Mouse (Mus musculus): Measurements from ENCODE around the gene Cyp27b1. TPM values are rescaled to one million over a fixed set of nuclear protein-coding genes. Genes with fewer than 3 reads are reported as not detected.

The Cyp27b1 gene
- polyA plus RNA-seq (2014; fragmentation: Nextera tagmentation; extraction: Ambion mirVana), result not detected in 2 replicates

DNA sequence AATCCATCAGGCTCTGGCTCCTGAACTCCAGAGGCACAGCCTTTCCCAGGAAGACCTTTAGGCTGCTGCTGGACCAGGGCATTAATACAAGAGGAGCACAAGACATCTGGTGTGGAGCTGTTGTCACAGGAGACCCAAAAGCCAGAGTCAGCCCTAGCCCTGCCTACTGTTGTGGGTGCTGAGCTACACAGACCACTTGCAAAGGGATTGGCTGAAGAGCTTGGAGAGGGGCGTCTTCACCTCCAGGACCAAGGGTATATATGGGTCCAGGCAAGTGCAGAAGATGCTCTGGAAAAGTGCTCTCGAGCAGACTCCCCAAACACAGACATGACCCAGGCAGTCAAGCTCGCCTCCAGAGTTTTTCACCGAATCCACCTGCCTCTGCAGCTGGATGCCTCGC is at the start of gene Cyp27b1:
TSS of gene Cyp27b1 (plus strand) at position 297 of the 400 bp plus-strand sequence.
- ATAC-seq (replicated peaks; ENCODE audit: insufficient number of reproducible peaks, low FRiP score, low TSS enrichment, low read depth), result no peak
- no peaks in the 10 kb centered on the region for H3K9me3 ChIP-seq (replicated peaks; ENCODE audit: control insufficient read depth, low read length)
- H3K4me1 ChIP-seq (ENCODE audit: control insufficient read depth, insufficient read depth, low read length), result no peaks in the 10 kb centered on the region
- H3K4me3 ChIP-seq (ENCODE audit: low read depth, low read length), result no peak within 1 kb of the TSS
- no peak within 1 kb of the TSS for H3K4me2 ChIP-seq (ENCODE audit: low read depth, low read length)
- peaks cover 3% of the 10 kb centered on the region for H3K36me3 ChIP-seq (replicated peaks; ENCODE audit: control insufficient read depth, insufficient read depth, low read depth, low read length)
- H3K27ac ChIP-seq (replicated peaks; ENCODE audit: low read depth, low read length), result no peak within 1 kb of the TSS
- WGBS, result 28% methylated on average over 5 of the region's 5 CpGs
- peaks cover 36% of the 10 kb centered on the region for H3K27me3 ChIP-seq (ENCODE audit: control insufficient read depth, insufficient read depth, low read length)
- no peak within 1 kb of the TSS for H3K9ac ChIP-seq (replicated peaks; ENCODE audit: low read length)
- no peak for DNase-seq (ENCODE audit: low spot score)

DNA sequence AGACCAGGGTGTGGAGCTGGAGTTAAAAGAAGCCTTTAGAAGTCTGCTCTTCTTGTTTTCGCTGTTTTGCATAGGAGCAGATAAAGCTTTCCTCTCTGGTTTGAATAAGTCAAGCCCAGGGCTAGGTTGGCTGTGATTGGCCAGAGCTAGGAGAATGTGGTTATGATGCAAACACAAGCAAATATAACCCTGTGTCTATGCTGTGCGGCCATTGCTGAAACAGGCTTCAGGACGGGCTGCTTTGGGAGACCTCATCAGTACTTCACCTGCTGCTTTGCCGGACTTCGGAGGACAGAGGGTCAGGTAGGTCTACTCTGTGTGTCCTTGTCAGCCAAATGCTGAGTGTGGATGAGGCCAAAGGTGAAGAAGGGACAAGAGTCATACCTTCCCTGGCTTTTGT is 47.5 kb upstream of the Cyp27b1 start, which contains the start of gene Avil:
TSS of gene Avil (plus strand) at position 181 of the 400 bp plus-strand sequence.
- H3K27me3 ChIP-seq (ENCODE audit: control insufficient read depth, insufficient read depth, low read length), result no peaks in the 10 kb centered on the region
- H3K9ac ChIP-seq (replicated peaks; ENCODE audit: low read length), result no peak within 1 kb of the TSS
- H3K36me3 ChIP-seq (replicated peaks; ENCODE audit: control insufficient read depth, insufficient read depth, low read depth, low read length), result peaks cover 9% of the 10 kb centered on the region
- no peak within 1 kb of the TSS for H3K4me3 ChIP-seq (ENCODE audit: low read depth, low read length)
- DNase-seq (ENCODE audit: low spot score) (no peak), ATAC-seq (replicated peaks; ENCODE audit: insufficient number of reproducible peaks, low FRiP score, low TSS enrichment, low read depth) (no peak)
- no peaks in the 10 kb centered on the region for H3K9me3 ChIP-seq (replicated peaks; ENCODE audit: control insufficient read depth, low read length)
- no peak within 1 kb of the TSS for H3K27ac ChIP-seq (replicated peaks; ENCODE audit: low read depth, low read length)
- 88% methylated on average over 5 of the region's 5 CpGs for WGBS
- no peak within 1 kb of the TSS for H3K4me2 ChIP-seq (ENCODE audit: low read depth, low read length)
- no peaks in the 10 kb centered on the region for H3K4me1 ChIP-seq (ENCODE audit: control insufficient read depth, insufficient read depth, low read length)

DNA sequence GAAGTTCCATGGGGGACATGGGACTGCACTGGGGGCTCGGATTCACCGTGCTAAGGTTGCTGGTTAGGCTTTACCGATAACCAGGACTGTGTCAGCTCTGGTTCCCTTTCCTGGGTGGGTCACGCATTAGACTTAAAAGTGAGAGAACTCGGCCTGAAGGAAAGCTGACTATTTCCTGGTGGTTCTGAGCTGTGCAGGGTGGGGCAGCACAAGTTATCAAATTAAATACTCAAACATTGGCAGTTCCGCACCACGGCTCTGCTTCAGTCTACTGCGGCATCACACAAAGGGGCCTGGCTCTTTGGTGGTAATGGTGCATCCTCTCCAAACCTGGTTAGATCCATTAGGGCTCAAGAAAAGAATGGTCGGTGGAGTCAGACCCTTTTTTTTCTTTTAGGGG is 46.8 kb upstream of the Cyp27b1 start:
- H3K9me3 ChIP-seq (replicated peaks; ENCODE audit: control insufficient read depth, low read length), result no peaks in the 10 kb centered on the region
- ATAC-seq (replicated peaks; ENCODE audit: insufficient number of reproducible peaks, low FRiP score, low TSS enrichment, low read depth), result no peak
- DNase-seq (ENCODE audit: low spot score), result no peak

DNA sequence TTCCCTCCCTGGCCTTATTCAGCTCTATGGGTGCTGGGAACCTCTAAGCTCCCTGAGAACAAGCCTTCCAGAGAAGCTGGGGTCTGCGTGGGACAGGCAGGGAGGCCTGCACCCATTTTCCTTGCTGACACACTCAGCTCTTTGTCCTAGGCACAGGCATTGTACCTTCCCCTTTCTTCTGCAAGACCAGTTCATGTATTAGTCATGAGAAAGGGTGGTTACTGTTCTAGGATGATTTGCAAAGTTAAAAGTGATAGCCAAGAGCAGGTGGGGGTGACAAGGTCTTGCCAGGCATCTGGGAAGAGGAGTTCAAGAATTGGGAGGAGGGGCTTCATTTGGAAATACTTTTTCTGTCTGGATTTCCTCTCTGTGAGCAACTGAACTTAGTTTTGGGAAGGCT is 46.0 kb upstream of the Cyp27b1 start:
- Histone ChIP-seq H3K4me2 (ENCODE audit: low read depth, low read length) (no peak overlapping the region), H3K27me3 (ENCODE audit: control insufficient read depth, insufficient read depth, low read length) (no peaks in the 10 kb centered on the region), H3K4me1 (ENCODE audit: control insufficient read depth, insufficient read depth, low read length) (no peaks in the 10 kb centered on the region), H3K9ac (replicated peaks; ENCODE audit: low read length) (no peak overlapping the region), H3K4me3 (ENCODE audit: low read depth, low read length) (no peak overlapping the region), H3K27ac (replicated peaks; ENCODE audit: low read depth, low read length) (no peak overlapping the region), H3K36me3 (replicated peaks; ENCODE audit: control insufficient read depth, insufficient read depth, low read depth, low read length) (peaks cover 8% of the 10 kb centered on the region), H3K9me3 (replicated peaks; ENCODE audit: control insufficient read depth, low read length) (no peaks in the 10 kb centered on the region)
- no peak for DNase-seq (ENCODE audit: low spot score)
- no peak for ATAC-seq (replicated peaks; ENCODE audit: insufficient number of reproducible peaks, low FRiP score, low TSS enrichment, low read depth)
- 72% methylated on average over 1 of the region's 1 CpGs for WGBS

More for the DNA sequence above, 46.8 kb upstream of the Cyp27b1 start:
- Histone ChIP-seq H3K4me1 (ENCODE audit: control insufficient read depth, insufficient read depth, low read length) (no peaks in the 10 kb centered on the region), H3K4me2 (ENCODE audit: low read depth, low read length) (no peak overlapping the region), H3K27ac (replicated peaks; ENCODE audit: low read depth, low read length) (no peak overlapping the region), H3K27me3 (ENCODE audit: control insufficient read depth, insufficient read depth, low read length) (no peaks in the 10 kb centered on the region), H3K4me3 (ENCODE audit: low read depth, low read length) (no peak overlapping the region), H3K9ac (replicated peaks; ENCODE audit: low read length) (no peak overlapping the region), H3K36me3 (replicated peaks; ENCODE audit: control insufficient read depth, insufficient read depth, low read depth, low read length) (peaks cover 8% of the 10 kb centered on the region)
- WGBS, result 85% methylated on average over 9 of the region's 9 CpGs

DNA sequence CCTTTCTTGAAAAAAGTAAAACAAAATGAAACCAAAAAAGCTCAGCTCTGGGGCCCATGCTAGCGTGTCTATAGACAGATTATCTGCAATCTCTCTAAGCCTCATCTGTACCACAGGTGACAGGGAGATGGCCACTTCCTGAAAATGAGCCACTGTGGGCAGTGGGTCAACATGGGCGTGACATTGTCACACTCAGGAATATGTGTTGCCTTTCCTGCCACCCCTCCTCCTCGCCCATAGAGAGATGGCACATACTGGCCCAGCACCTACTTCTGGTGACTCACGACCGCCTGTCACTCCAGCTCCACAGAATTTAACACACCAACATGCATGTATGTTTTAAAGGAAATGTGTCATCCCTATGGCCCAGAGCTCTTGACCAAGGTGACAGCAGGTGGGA is 45.3 kb upstream of the Cyp27b1 start:
- peaks cover 5% of the 10 kb centered on the region for H3K36me3 ChIP-seq (replicated peaks; ENCODE audit: control insufficient read depth, insufficient read depth, low read depth, low read length)
- H3K4me1 ChIP-seq (ENCODE audit: control insufficient read depth, insufficient read depth, low read length), result no peaks in the 10 kb centered on the region
- no peaks in the 10 kb centered on the region for H3K27me3 ChIP-seq (ENCODE audit: control insufficient read depth, insufficient read depth, low read length)
- 90% methylated on average over 5 of the region's 5 CpGs for WGBS
- H3K9me3 ChIP-seq (replicated peaks; ENCODE audit: control insufficient read depth, low read length), result no peaks in the 10 kb centered on the region
- DNase-seq (ENCODE audit: low spot score) (no peak), ATAC-seq (replicated peaks; ENCODE audit: insufficient number of reproducible peaks, low FRiP score, low TSS enrichment, low read depth) (no peak)
- H3K9ac ChIP-seq (replicated peaks; ENCODE audit: low read length), result no peak overlapping the region
- H3K27ac ChIP-seq (replicated peaks; ENCODE audit: low read depth, low read length), result no peak overlapping the region
- no peak overlapping the region for H3K4me3 ChIP-seq (ENCODE audit: low read depth, low read length)
- H3K4me2 ChIP-seq (ENCODE audit: low read depth, low read length), result no peak overlapping the region

DNA sequence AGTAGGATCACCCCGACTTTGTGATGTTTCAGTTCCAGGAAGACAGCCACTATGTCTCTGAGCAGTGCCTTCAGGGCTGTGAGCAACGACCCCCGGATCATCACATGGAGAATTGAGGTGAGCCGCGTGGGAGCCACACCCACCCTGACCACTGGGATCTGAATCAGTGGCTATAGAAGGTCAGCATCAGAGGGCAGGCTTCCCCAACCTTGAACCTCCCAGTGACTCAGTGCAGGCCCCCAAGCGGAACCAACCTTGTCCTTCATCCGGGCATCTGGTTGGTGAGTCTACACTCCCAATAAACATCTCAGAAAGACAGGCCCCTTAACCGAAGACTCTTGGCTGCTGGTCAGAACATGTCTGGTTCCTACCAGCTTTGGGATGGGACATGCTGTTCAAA is 44.7 kb upstream of the Cyp27b1 start:
- no peaks in the 10 kb centered on the region for H3K4me1 ChIP-seq (ENCODE audit: control insufficient read depth, insufficient read depth, low read length)
- peaks cover 2% of the 10 kb centered on the region for H3K36me3 ChIP-seq (replicated peaks; ENCODE audit: control insufficient read depth, insufficient read depth, low read depth, low read length)
- no peak overlapping the region for H3K27ac ChIP-seq (replicated peaks; ENCODE audit: low read depth, low read length)
- H3K4me2 ChIP-seq (ENCODE audit: low read depth, low read length), result no peak overlapping the region
- 87% methylated on average over 8 of the region's 8 CpGs for WGBS
- H3K27me3 ChIP-seq (ENCODE audit: control insufficient read depth, insufficient read depth, low read length), result no peaks in the 10 kb centered on the region
- H3K9me3 ChIP-seq (replicated peaks; ENCODE audit: control insufficient read depth, low read length), result no peaks in the 10 kb centered on the region
- ATAC-seq (replicated peaks; ENCODE audit: insufficient number of reproducible peaks, low FRiP score, low TSS enrichment, low read depth), result no peak
- DNase-seq (ENCODE audit: low spot score), result no peak
- H3K9ac ChIP-seq (replicated peaks; ENCODE audit: low read length), result no peak overlapping the region
- no peak overlapping the region for H3K4me3 ChIP-seq (ENCODE audit: low read depth, low read length)

DNA sequence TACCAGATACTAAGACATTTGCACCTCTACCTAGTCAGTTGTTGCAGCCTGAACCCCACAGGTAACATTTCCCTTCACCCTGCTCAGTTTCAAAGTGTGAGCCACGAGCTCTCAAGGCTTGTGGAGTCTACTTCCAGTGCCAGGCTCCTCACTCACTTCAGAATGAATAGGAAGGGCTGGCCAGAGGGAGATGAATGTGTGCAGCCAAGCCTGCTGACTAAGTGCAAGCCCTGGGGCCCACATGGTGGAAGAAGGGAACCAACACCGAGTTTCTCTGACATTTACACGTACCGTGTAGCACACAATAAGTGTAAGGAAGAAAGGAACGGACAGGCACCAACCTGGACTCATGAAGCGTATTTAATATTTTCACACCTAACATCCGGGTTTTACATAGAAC is 44.2 kb upstream of the Cyp27b1 start:
- H3K9me3 ChIP-seq (replicated peaks; ENCODE audit: control insufficient read depth, low read length), result no peaks in the 10 kb centered on the region
- H3K27ac ChIP-seq (replicated peaks; ENCODE audit: low read depth, low read length), result no peak overlapping the region
- H3K9ac ChIP-seq (replicated peaks; ENCODE audit: low read length), result no peak overlapping the region
- H3K4me2 ChIP-seq (ENCODE audit: low read depth, low read length), result no peak overlapping the region
- 82% methylated on average over 7 of the region's 7 CpGs for WGBS
- no peaks in the 10 kb centered on the region for H3K27me3 ChIP-seq (ENCODE audit: control insufficient read depth, insufficient read depth, low read length)
- H3K4me1 ChIP-seq (ENCODE audit: control insufficient read depth, insufficient read depth, low read length), result no peaks in the 10 kb centered on the region
- no peaks in the 10 kb centered on the region; the same call in 1 of the 2 replicates for H3K36me3 ChIP-seq (replicated peaks; ENCODE audit: control insufficient read depth, insufficient read depth, low read depth, low read length)
- DNase-seq (ENCODE audit: low spot score) (no peak), ATAC-seq (replicated peaks; ENCODE audit: insufficient number of reproducible peaks, low FRiP score, low TSS enrichment, low read depth) (no peak)
- H3K4me3 ChIP-seq (ENCODE audit: low read depth, low read length), result no peak overlapping the region

- Histone ChIP-seq H3K9me3 (replicated peaks; ENCODE audit: control insufficient read depth, low read length) (no peaks in the 10 kb centered on the region), H3K4me1 (ENCODE audit: control insufficient read depth, insufficient read depth, low read length) (no peaks in the 10 kb centered on the region), H3K4me2 (ENCODE audit: low read depth, low read length) (no peak overlapping the region), H3K27me3 (ENCODE audit: control insufficient read depth, insufficient read depth, low read length) (no peaks in the 10 kb centered on the region), H3K36me3 (replicated peaks; ENCODE audit: control insufficient read depth, insufficient read depth, low read depth, low read length) (no peaks in the 10 kb centered on the region), H3K4me3 (ENCODE audit: low read depth, low read length) (no peak overlapping the region), H3K9ac (replicated peaks; ENCODE audit: low read length) (no peak overlapping the region; the same call in 1 of the 2 replicates), H3K27ac (replicated peaks; ENCODE audit: low read depth, low read length) (no peak overlapping the region)
- ATAC-seq (replicated peaks; ENCODE audit: insufficient number of reproducible peaks, low FRiP score, low TSS enrichment, low read depth) (no peak), DNase-seq (ENCODE audit: low spot score) (peak; percentile 49)
- WGBS, result 52% methylated on average over 5 of the region's 5 CpGs
These were observed 31.6 kb upstream of the Cyp27b1 start for GRCm38 (mm10) chr10:127016488-127016887.
